Comparison of ENCODE assay signal across 35 mouse cellular contexts in genomic region chr3:36473222-36473621, GRCm38 (mm10). TPM values are rescaled to one million over a fixed set of nuclear protein-coding genes. Genes with fewer than 3 reads are reported as not detected.
DNase-seq lines count a peak whose midpoint lies in the region; ATAC-seq and TF ChIP-seq lines count a peak whose summit lies in the region.
"Had no signal": no experiment of that assay in that cellular context is flagged by ENCODE, and none has a peak within 500 bp of the region (broad histone marks: within the 10 kb centered on the region; RNA-seq: fewer than 3 reads in every experiment).

No protein-coding gene starts in this region.

- H3K36me3 ChIP-seq in heart, embryonic 12.5 days = peaks cover 9% of the 10 kb centered on the region; the same call in 1 of the 2 replicates
- H3K36me3 ChIP-seq in heart, postnatal 0 days (replicated peaks; ENCODE audit: control insufficient read depth, insufficient read depth, low read length) = no peaks in the 10 kb centered on the region
- H3K36me3 ChIP-seq: embryonic facial prominence, embryonic 12.5 days; forebrain, embryonic 10.5 days; forebrain, embryonic 15.5 days; kidney, embryonic 15.5 days; limb, embryonic 12.5 days; liver, embryonic 15.5 days; neural tube, embryonic 13.5 days; stomach, embryonic 15.5 days had no signal

- H3K27ac ChIP-seq in heart, embryonic 12.5 days (ENCODE audit: poor library complexity, severe bottlenecking) = no peak overlapping the region
- H3K27ac ChIP-seq in heart, postnatal 0 days (ENCODE audit: low read depth) = no peak overlapping the region
- H3K27ac ChIP-seq: embryonic facial prominence, embryonic 12.5 days; forebrain, embryonic 10.5 days; forebrain, embryonic 15.5 days; hindbrain, embryonic 14.5 days; kidney, embryonic 15.5 days; limb, embryonic 12.5 days; liver, embryonic 15.5 days; neural tube, embryonic 13.5 days; stomach, embryonic 15.5 days had no signal

- TF ChIP-seq EP300 in heart, postnatal 0 days (IDR thresholded peaks at IDR 0.05; ENCODE audit: low read depth) = no peak

- H3K27me3 ChIP-seq in heart, embryonic 12.5 days (replicated peaks) = no peaks in the 10 kb centered on the region
- no peaks in the 10 kb centered on the region for H3K27me3 ChIP-seq in heart, postnatal 0 days (ENCODE audit: control insufficient read depth, insufficient read depth, low read length)
- H3K27me3 ChIP-seq: embryonic facial prominence, embryonic 12.5 days; forebrain, embryonic 15.5 days; kidney, embryonic 15.5 days; limb, embryonic 12.5 days; liver, embryonic 15.5 days; neural tube, embryonic 13.5 days; stomach, embryonic 15.5 days had no signal

- no peak for ATAC-seq in heart, embryonic 12.5 days (ENCODE audit: insufficient number of reproducible peaks, low FRiP score)
- no peak for ATAC-seq in heart, postnatal 0 days (ENCODE audit: insufficient read depth, low read depth)
- ATAC-seq in common myeloid progenitor, adult 5-6 weeks (replicated peaks; ENCODE audit: low read depth, poor library complexity, severe bottlenecking) = peak; percentile 6
- ATAC-seq: CD4-positive, CD25-positive, alpha-beta regulatory T cell, adult 4 months; forebrain, embryonic 15.5 days; midbrain, embryonic 16.5 days had no signal

- no peak for TF ChIP-seq CTCF in heart, postnatal 0 days (IDR thresholded peaks at IDR 0.05; ENCODE audit: low read depth)

- H3K9me3 ChIP-seq in heart, embryonic 12.5 days (replicated peaks) = no peaks in the 10 kb centered on the region
- H3K9me3 ChIP-seq in heart, postnatal 0 days (replicated peaks; ENCODE audit: control insufficient read depth, low read length) = no peaks in the 10 kb centered on the region
- H3K9me3 ChIP-seq: embryonic facial prominence, embryonic 12.5 days; forebrain, embryonic 10.5 days; forebrain, embryonic 15.5 days; kidney, embryonic 15.5 days; limb, embryonic 12.5 days; liver, embryonic 15.5 days; neural tube, embryonic 13.5 days; stomach, embryonic 15.5 days had no signal

- peaks cover 59% of the 10 kb centered on the region for H3K4me1 ChIP-seq in heart, embryonic 12.5 days (replicated peaks)
- peaks cover 55% of the 10 kb centered on the region for H3K4me1 ChIP-seq in heart, postnatal 0 days (ENCODE audit: control insufficient read depth, insufficient read depth)

- H3K9ac ChIP-seq in heart, embryonic 12.5 days = no peak overlapping the region
- H3K9ac ChIP-seq in heart, postnatal 0 days (replicated peaks; ENCODE audit: low read depth, low read length) = no peak overlapping the region
- H3K9ac ChIP-seq: embryonic facial prominence, embryonic 12.5 days; forebrain, embryonic 15.5 days; hindbrain, embryonic 14.5 days; kidney, embryonic 15.5 days; limb, embryonic 12.5 days; liver, embryonic 15.5 days; lung, embryonic 14.5 days; neural tube, embryonic 13.5 days; stomach, embryonic 15.5 days had no signal

- peak overlapping the region; percentile 29 for H3K4me2 ChIP-seq in heart, embryonic 12.5 days
- H3K4me2 ChIP-seq in heart, postnatal 0 days (ENCODE audit: low read depth, low read length) = peak overlapping the region; percentile 91
- H3K4me2 ChIP-seq: embryonic facial prominence, embryonic 12.5 days; forebrain, embryonic 15.5 days; hindbrain, embryonic 14.5 days; kidney, embryonic 15.5 days; limb, embryonic 12.5 days; liver, embryonic 15.5 days; lung, embryonic 14.5 days; midbrain, embryonic 11.5 days; neural tube, embryonic 13.5 days; stomach, embryonic 15.5 days had no signal

- no peak for DNase-seq in heart, postnatal 36 days
- no peak for DNase-seq in heart, postnatal 0 days (ENCODE audit: low spot score)
- no peak for DNase-seq in heart, adult 9 months (ENCODE audit: low spot score in 2 of 2)
- DNase-seq in right cerebral cortex, postnatal 10 days (ENCODE audit: low spot score in 2 of 2) = no peak
- DNase-seq in kidney, adult 18-20 months = no peak
- DNase-seq: adrenal gland, postnatal 36 days; cerebellum, adult 9-10 months; cerebellum, postnatal 36 days; embryo, embryonic 11 days; kidney, adult 11 months; kidney, postnatal 25 days; lung, embryonic 14.5 days; lung, postnatal 36 days had no signal

- H3K4me3 ChIP-seq in heart, embryonic 12.5 days = no peak overlapping the region
- H3K4me3 ChIP-seq in heart, postnatal 0 days (ENCODE audit: low read depth, low read length) = 0 out of 2 replicates have a peak overlapping the region, but pooled peaks have one; percentile 9
- H3K4me3 ChIP-seq: embryonic facial prominence, embryonic 12.5 days; forebrain, embryonic 10.5 days; forebrain, embryonic 15.5 days; kidney, embryonic 15.5 days; limb, embryonic 12.5 days; liver, embryonic 15.5 days; neural tube, embryonic 13.5 days; stomach, embryonic 15.5 days had no signal

- WGBS in heart, embryonic 12.5 days = 94% methylated on average over 5 of the region's 5 CpGs
- 96% methylated on average over 5 of the region's 5 CpGs for WGBS in heart, postnatal 0 days

- intact Hi-C loops in heart, postnatal 36 days (cut with DNase I) = loop anchor here (10.0 kb wide), 2 partner anchors 408 to 478 kb away; partner anchors contain the start of gene Acad9

RNA-seq across cellular contexts. Expression of gene Anxa5, which starts 2.5 kb away (rescaled TPM):
- 327 and 336 TPM in 2 replicates for polyA plus RNA-seq in heart, embryonic 12.5 days (2016; fragmentation: Nextera tagmentation; extraction: Ambion mirVana)
- total RNA-seq in heart, postnatal 36 days (2021) = 100 to 1,000 TPM; 140 to 143 TPM
- 162 and 218 TPM in 2 replicates for total RNA-seq in heart, postnatal 0 days (2014; rRNA removed; ENCODE audit: low replicate concordance)
- 261 and 263 TPM in 2 replicates for polyA plus RNA-seq in heart, postnatal 0 days (2015; fragmentation: Nextera tagmentation; extraction: Ambion mirVana)
- total RNA-seq in common myeloid progenitor, adult 5-6 weeks (2017) = 54.6 and 60.2 TPM in 2 replicates

RNA-seq across cellular contexts. Expression of gene 1810062G17Rik, which starts 2.5 kb away (rescaled TPM):
- polyA plus RNA-seq in heart, embryonic 12.5 days (2016; fragmentation: Nextera tagmentation; extraction: Ambion mirVana) = 1.2 and 1.3 TPM in 2 replicates
- under 1 TPM in 1 of 2 experiments, not detected in 1; 0.30 TPM for total RNA-seq in heart, postnatal 36 days (2021)
- total RNA-seq in heart, postnatal 0 days (2014; rRNA removed; ENCODE audit: low replicate concordance) = 6.2 TPM in 1 of 2 replicates, not detected in the other
- 1.2 and 1.8 TPM in 2 replicates for polyA plus RNA-seq in heart, postnatal 0 days (2015; fragmentation: Nextera tagmentation; extraction: Ambion mirVana)
- total RNA-seq in common myeloid progenitor, adult 5-6 weeks (2017) = not detected in 2 replicates
- total RNA-seq: gastrocnemius, adult 8-10 months; hematopoietic stem cell, adult 5-6 weeks; layer of hippocampus, adult 18-20 months; left cerebral cortex, adult 18-20 months had no signal
- polyA plus RNA-seq: forebrain, embryonic 15.5 days had no signal

RNA-seq across cellular contexts. Expression of gene Gm11549, which starts 48.4 kb away (rescaled TPM):
- 0.30 and 0.31 TPM in 2 replicates for polyA plus RNA-seq in heart, embryonic 12.5 days (2016; fragmentation: Nextera tagmentation; extraction: Ambion mirVana)
- not detected for total RNA-seq in heart, postnatal 36 days (2021)
- 0.66 TPM in 1 of 2 replicates, not detected in the other for total RNA-seq in heart, postnatal 0 days (2014; rRNA removed; ENCODE audit: low replicate concordance)
- polyA plus RNA-seq in heart, postnatal 0 days (2015; fragmentation: Nextera tagmentation; extraction: Ambion mirVana) = 0.07 and 0.26 TPM in 2 replicates
- total RNA-seq in common myeloid progenitor, adult 5-6 weeks (2017) = not detected in 2 replicates
- total RNA-seq: adrenal gland, adult 18-20 months; adrenal gland, postnatal 36 days; gastrocnemius, adult 8-10 months; hematopoietic stem cell, adult 5-6 weeks; liver, adult 2 months; megakaryocyte, adult 5-6 weeks had no signal
- polyA plus RNA-seq: CD4-positive, CD25-positive, alpha-beta regulatory T cell, adult 4 months; gonadal fat pad, adult 2 months; liver, adult 2 months; liver, embryonic 15.5 days had no signal
